Mouse (Mus musculus) ES-Bruce4 (cell line): ENCODE results near the gene Cdk2.

ENCODE experiments used
- CTCF ChIP-seq: IDR thresholded peaks from one replicate; pipeline ENCODE4 v1.8.1; 2011; ENCODE audit warnings: low read depth, low read length
- EP300 ChIP-seq: IDR thresholded peaks from 2 replicates; pipeline ENCODE4 v1.6.1; 2011; ENCODE audit warnings: low read depth, low read length; ENCODE audit not compliant: insufficient read depth
- POLR2A ChIP-seq: IDR thresholded peaks from one replicate; pipeline ENCODE4 v1.8.1; 2011; ENCODE audit warnings: low read length; ENCODE audit not compliant: insufficient read depth

DNA sequence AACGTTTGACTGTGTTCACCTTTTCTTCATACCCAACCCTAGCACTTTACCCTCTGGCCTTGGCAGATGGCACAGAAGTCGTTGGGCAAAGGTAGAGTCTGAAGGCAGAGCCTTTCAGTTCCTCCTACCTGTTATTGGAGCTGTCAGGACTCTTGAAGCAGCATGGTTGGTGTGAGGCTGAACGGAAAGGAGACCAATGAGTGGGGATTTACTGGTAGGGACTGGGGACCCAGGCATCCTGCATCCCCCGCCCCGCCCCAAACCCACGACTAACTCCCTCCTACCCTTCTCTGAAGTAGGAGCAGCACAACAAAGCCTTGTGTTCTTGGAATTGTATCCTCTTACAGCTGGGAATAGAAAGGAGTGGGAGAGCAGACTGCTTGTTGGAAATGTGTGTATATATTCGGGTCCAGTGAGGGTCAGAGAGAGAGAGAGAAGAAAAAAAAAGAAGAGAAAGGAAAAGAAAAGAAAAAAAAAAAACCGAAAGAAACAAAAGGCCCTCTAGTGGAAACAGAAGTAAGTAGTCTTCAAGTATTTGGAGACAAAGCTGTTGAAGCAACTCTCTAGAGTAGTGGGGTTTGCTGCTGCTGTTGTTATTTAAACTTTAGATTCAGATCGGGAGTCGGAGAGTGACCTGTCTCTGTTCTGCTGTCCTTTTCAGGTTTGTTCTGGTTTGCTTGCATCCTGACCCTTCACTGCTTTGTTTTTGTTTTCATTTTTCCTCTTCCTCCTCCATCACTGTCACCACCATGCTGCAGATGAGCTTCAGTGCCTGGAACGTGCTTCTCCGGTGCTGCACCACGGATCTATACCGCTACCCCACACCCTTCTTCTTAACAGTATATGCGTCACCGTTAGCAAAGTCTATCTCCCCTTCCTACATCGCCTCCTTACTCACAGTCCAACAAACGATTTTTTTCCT, 40.1 kb upstream of the Cdk2 start, which contains the start of gene Dgka:
- TF ChIP-seq CTCF (no peak), POLR2A (no peak), EP300 (no peak)
